Mouse (Mus musculus): ENCODE measurements around the gene Tnfrsf1b. TPM values are rescaled to one million over a fixed set of nuclear protein-coding genes. Genes with fewer than 3 reads are reported as not detected.
"Not testable (repeated sequence)": the region's sequence is repeated elsewhere in the genome, so short reads cannot be mapped to it uniquely, and the experiment has no call there.

The Tnfrsf1b gene
- polyA plus RNA-seq, 1 experiment: 29.2 TPM

- DNase-seq (ENCODE audit: low read depth): no peak
Measured at GRCm38 (mm10) chr4:145188561-145188960, 58.1 kb downstream of the Tnfrsf1b start.

GRCm38 (mm10) chr4:145187619-145188018 is 59.1 kb downstream of the Tnfrsf1b start:
- no peak for DNase-seq (ENCODE audit: low read depth)

GRCm38 (mm10) chr4:145178918-145179549 is 67.6 kb downstream of the Tnfrsf1b start:
- DNase-seq (ENCODE audit: low read depth): no peak

GRCm38 (mm10) chr4:145165542-145165941 is 81.1 kb downstream of the Tnfrsf1b start:
- DNase-seq (ENCODE audit: low read depth): not testable (repeated sequence)

GRCm38 (mm10) chr4:145164111-145164510 is 82.6 kb downstream of the Tnfrsf1b start:
- DNase-seq (ENCODE audit: low read depth): no peak

Other genes starting within 250 kb of the Tnfrsf1b start
- gene Vps13d, start 51.9 kb downstream of the Tnfrsf1b start, polyA plus RNA-seq (2012; rRNA removed): 26.4 and 38.4 TPM in 2 replicates
- 0.44 and 0.85 TPM in 2 replicates for gene Tnfrsf8, start 68.3 kb upstream of the Tnfrsf1b start, polyA plus RNA-seq (2012; rRNA removed)